Mouse (Mus musculus) adrenal gland, postnatal 10 days (tissue): ENCODE results near the gene Gpc6. TPM values are rescaled to one million over a fixed set of nuclear protein-coding genes. Genes with fewer than 3 reads are reported as not detected.

Source experiments
- DNase-seq: peaks from one replicate; pipeline ENCODE4 v3.0.0; 2021; ENCODE audit warnings: mixed read lengths
- total RNA-seq, 2 experiments: library from RNA; stranded (reverse); gene quantifications; 2 replicates each; pipeline ENCODE4 v1.2.3; 2021

The Gpc6 gene
- total RNA-seq, 2 experiments from 2014 or later = 18.9 to 19.9 TPM

DNA sequence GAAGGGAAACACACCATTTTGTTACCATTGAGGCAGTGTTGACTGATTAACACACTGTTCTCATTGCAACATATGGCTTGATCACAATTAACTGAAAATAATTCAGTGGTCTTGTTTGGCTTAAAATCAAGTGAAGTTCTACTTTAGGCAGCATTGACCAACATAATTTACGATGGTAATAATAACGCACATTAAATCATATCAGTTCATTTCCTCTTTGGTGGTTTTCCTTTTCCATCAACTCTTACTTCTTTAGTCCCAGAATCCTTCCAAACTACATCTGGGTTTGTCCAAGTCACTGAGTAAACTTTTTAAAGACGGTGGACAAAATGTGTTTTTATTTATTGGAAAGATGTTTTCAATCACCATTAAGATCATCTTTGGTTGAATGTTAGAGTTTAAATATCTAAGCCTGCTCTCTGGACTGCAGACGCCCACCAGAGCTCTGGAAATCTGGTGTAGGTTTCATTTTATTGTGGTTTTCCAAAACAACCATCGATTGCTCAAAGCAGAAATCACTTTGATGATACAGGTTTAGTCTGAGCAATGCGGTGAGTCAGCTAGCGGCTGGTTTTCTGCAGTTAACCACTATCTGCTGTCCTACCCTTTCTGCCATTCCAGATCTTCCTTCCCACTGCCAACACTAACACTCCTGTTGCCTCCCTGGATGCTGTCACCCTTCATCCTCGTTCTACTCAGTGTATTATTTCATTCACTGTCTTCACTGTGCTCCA lies 314.7 kb downstream of the Gpc6 start:
- DNase-seq = no peak

DNA sequence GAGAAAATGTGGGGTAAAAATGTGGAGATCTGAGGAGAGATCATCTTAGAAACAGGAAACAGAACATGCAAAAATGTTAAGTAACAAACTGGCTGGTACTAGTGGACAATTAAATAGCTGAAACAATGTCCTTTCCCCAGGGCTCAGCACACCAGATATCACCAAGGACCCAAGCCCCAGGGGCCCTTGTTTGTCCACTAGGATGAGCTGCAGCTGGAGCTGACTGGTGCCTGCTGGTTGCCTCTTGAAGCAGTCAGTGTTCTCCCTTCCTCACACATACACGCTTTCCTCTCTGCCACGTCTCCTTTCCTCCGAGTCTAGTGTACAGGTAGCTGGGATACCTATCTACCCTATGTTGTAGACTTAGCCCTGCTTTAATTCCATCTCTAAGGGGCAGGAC lies 320.5 kb downstream of the Gpc6 start:
- DNase-seq = no peak

DNA sequence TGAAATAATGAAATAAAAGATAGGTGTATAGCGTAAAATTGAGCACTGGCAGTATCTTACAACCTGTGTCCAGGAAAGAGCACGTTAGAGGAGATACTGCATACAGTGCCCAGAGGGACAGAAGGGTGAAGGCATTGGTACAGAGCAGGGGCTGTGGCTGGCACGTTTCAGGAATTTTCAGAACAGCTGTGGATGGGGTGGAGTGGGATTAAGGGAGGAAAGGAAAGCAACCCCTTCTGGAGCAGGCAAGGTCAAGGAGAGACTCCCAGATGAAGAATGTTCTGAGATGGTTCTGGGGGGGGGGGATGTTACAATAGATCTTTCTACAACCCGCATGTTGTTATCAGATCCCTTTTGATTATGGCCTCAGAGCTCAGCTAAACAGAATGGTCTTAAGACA lies 331.1 kb downstream of the Gpc6 start:
- DNase-seq = no peak

DNA sequence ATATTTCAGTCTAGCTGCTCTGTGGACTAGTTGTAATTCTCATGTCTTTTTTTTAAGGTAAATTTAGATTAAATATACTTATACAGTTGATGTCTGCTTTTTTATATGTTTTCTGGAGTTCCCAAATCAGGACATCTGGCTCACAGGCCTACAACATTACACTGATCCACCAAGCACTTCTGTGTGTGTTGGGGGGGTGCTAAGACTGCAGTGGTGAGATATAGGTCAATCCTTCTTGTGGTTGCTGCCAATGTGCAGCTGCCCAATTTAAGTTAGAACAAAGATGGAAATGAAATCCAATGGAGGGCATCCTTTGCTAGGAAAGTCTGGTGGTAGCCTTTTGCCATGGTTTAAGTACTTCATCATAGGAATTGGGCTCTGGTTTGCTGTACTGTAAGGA lies 340.5 kb downstream of the Gpc6 start:
- no peak for DNase-seq

DNA sequence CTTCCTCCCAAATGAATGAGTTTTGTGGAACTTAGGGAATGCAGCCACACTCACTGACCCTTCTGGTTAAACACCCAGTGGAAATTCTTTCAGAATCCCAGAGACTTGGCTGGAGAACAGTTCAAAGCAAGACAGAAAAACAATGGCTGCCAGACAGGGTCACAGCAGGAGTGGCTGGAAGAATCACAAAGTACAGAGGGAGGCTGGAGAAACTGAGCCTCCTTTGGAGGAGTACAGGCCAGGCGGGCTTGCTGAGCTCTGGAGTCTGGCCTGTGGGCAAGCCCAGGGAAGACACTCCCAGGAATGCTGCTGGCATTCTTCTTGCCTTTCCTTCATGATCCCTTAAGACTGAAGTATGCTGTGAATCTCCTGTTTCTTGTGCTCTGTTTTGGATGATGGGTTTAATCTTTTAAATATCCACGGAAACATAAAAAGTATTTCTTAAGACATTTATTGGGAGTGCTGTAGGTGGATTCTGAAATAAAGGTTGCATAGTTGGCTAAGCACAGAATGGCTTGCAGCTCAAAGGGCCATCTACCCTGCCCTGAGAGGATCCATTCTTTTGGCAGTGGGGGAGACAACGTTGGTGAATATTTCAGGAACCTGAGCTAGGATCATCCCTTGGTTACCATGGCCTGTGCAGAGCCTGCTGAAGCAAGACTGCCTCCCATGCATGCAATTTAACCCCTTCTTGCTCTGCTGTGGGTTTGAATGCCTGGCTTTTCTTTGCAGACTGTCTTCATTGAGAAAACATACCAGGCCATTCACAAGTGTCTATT lies 342.9 kb downstream of the Gpc6 start:
- peak; percentile 3 for DNase-seq

DNA sequence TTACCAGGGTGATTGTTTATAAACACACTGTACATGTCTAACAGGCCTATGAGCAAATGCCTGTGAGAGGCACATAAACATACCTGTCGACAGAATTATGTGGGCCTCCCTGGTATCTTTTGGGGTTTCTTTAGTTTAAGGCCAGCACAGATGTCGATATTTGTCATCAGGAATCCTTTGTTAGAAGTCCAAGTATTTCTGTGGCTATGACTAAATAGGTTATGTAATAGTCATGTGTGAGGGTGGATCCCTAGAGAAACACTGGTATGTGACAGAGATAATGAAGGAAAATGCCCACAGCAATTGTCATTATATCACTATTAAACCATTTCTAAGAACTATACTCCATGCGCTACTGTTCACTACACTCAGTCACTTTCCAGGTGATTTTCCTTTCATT lies 358.5 kb downstream of the Gpc6 start:
- DNase-seq = no peak

DNA sequence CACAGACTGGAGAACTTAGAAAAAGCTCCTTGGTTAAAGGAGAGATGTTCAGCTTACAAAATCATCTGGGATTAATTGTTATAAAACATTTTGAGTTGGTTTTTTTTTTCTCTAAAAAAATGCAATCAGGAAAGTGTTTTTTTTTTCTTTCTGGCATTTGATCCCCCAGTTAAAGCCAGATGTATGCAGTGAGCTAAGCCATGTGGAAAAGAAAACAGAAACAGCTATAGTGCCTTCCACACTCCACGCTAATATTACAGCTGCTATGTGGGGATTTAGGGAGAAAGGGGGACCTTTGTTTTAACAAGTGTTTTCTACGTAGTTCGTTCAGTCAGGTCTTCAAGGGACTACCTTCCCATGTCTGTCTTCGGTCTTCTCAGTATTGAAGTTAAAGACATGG lies 368.6 kb downstream of the Gpc6 start:
- DNase-seq = no peak

DNA sequence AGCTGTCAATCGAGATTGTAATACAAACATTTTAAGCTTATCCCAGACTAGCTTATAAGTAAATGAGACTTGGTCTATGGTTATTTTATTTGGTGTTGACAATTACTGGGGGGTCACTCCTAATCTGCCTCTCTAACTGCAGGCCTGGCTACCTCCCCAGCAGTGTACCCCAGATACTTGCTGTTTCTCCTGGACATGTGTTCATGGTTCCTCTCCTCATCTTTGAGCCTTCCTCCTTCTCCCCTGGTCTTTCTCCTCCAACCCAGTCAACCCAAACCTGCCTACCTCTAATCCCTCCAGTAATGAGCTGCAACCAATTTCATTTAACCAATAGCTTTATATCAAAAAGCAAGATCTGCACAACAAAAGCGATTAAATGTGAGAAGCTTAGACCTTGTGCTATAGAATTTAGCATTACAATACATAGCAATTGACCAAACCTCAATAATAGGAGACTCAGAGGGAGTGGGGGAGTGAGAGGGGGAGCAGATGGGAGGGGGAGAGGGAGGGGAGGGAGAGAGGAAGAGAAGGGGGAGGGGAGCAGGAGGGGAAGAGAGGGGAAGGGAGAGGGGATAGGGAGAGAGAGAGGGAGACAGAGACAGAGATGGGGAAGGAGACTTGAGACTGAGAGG lies 371.2 kb downstream of the Gpc6 start:
- no peak for DNase-seq

DNA sequence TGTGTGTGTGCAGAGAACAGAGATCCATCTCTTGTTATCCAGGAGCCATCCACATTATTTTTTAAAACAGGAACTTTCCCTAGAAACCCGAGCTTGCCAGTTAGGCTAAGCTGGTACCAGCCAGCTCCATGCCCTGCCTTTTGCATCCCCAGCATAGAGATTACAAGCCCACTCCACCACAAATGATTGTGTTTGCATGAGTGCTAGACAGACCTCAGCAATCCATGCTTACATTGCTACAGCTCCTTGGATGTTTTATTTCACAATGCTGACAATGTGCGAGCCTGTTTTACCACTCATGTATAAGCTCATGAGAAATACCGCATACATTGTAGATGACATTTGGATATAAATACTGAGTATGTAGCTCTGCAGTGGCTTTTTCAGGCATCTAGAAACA lies 375.9 kb downstream of the Gpc6 start:
- no peak for DNase-seq

DNA sequence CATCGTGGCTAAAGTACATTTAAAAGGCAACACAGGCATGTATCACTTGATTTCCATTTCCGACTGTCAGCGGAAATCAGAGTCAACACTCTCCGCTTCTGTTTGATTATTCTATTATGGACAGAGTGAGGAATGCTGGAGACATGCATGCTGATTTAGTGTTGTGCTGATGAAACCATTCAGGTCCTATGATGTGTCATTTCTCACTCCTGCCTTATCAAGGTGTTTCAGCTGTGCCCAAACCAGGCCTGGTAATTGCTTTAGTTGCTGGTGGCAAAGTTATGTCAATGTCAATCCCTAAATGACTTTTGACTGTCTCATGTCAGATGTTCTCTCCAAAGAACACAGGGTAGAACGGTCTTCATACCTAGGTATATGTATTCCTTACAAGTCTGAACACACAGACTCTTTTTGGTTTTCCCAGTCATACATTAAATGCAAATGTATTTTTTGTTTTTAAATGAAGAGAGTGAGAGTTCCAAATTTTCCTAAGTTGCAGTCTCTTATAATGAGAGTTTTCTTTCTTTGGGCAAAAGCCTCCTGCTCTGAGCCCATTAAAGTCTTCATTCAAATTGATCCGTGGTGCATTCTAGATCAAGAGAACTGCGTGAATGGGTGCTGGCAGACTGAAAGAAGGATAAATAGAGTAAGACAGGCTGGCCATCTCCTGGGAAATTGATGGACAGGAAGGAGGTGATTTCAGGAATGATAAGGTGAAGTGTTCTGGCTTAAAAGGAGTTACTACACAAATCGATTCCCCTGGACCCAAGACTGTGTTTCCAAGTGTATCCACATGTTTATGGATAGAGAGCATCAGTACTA lies 379.0 kb downstream of the Gpc6 start:
- no peak for DNase-seq

DNA sequence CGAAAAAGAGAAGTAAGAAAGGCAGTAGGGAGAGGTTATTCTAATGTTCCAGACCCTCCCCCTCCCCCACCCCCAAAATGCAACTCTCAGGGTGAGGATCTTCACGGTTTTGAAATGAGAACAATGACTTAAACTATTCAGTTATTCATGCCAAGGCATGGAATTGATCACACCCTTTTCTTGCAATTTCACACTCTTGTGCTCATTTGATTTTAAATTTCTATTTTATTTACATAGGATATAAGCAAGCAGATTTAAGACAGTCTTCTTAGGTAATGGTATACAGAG lies 379.6 kb downstream of the Gpc6 start:
- DNase-seq = no peak

DNA sequence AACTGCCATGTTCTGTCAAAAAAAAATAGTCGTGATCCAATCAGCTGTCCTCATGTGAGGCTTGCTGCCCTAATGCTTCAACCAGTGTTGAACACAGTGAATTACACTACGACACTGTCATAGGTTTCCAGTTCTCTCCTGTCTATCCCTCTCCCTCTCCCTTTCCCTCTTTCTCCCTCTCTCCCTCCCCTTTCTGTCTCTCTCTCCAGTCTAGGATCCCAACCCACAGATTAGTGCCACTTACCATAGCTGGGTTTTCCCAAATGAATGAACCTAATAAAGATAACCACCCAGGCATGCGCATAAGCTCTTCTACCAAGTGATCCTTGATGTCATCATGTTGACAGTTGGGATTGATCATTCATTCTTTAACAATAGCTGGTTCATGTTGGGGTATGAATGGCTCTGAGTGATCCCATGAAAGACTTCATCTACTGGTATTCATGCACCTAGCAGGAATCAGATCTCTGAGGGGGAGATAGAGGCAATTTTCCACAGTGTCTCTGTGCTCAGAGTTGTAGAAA lies 384.9 kb downstream of the Gpc6 start:
- DNase-seq = no peak

DNA sequence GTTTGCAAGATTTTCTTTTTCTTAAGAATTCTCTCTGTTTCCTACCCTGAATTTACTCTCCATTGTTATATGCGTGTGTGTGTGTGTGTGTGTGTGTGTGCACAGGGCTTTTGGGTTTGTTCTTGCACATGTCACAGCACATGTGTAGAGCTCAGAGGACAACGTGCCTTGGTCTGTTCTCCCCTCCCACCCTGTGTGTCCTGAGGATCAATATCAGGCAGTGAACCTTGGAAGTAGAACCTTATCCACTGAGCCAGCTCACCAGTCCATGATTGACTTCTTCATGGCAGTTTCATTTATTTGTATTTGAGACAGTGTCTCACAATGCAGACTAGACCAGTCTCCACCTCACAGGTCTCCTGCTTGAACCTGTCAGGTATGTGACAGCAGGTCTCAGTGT lies 399.1 kb downstream of the Gpc6 start:
- no peak for DNase-seq

DNA sequence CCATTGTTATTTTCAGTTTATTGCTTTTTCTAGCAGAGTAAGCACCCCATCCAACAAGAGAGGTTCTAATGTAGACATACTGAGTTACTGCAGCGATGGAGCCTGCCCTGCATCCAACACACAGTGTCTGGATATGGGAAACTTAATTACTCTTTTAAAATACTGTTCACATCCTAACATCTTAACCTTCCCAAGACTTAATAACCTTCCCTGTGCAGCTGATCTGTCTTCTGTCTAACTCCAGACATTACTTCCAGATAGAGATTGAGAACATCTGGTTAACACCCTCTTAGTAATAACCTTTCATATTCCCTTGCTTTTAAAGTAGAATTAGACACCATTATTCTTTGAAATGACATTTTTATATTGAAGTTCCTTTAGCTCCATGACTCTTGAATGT lies 407.1 kb downstream of the Gpc6 start:
- DNase-seq = no peak

DNA sequence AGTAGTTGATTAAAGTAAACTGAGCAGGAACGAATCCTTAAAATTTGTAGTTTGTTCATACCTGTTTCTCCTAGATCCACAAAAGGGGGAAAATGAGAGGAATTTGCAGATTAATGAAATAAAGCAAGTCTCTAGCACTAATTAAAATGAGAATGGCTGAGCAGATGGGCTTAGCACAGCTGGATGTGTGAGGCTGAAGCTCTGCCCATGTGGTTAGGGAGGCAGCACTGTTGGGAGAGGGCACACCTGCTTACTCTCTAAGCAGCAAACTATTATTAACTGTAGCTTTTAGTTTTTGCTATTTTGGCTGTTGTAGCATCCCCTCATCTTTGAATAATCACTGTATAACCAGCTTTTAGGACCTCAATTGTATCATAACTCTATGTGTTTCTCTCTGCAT lies 412.2 kb downstream of the Gpc6 start:
- no peak for DNase-seq

DNA sequence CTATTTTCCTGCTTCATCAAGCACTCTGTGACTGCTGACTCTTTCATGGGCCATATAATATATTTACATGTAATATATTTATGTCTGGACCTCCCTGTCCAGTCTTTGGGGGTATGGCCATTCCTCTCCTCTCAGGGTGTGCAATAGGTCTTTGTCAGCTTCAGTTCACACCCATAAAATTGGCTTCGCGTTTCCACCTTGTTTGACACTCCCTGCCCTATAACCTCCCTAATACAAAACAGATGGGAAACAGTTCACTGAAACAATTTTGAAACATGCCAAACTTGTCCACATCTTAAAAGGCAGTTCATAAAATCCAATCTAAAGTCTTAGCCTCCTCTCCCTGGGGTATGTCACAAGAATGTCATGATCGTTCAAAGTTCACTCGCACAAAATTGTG lies 415.4 kb downstream of the Gpc6 start:
- no peak for DNase-seq

DNA sequence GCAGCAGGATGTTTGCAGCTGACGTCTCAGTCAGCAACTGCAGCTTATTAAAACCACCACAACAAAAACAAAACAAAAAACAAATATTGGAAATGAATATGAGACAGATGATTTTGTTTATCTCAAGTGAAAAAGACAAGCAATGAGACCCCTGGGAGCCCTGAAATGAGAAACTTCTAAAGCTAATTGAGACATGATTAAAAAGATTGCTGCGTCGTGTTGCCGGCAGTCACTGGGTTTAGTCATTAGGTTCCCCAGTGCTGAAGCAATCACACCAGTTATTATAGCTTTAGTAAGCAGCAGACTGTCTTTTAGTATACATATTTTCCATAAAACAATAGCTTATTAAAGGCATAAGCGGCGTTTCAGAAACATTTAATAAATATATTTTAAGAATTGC lies 419.4 kb downstream of the Gpc6 start:
- DNase-seq = no peak

DNA sequence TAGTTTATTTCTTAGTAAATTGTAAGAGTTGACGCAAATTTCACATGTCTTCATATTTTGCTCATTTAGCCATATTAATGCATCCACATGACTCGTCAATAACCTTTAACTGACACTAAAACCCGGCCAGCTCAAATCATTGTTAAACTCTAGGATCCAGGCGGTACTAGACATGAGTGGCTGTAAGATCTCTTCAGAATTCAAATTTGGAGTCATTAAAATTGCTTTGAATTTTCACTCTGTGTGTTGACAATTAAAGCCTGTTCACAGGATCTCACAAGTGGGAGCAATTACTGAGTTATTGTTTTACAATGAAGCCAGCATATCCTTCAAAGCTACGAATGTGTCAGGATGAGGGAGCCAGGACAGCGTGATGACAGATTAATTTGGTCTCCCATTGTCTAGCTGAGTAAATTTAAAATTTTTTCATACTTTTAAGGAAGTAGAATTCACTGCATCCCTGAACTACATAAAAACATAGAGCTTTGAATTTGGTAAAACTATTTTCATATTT lies 421.3 kb downstream of the Gpc6 start:
- no peak for DNase-seq

DNA sequence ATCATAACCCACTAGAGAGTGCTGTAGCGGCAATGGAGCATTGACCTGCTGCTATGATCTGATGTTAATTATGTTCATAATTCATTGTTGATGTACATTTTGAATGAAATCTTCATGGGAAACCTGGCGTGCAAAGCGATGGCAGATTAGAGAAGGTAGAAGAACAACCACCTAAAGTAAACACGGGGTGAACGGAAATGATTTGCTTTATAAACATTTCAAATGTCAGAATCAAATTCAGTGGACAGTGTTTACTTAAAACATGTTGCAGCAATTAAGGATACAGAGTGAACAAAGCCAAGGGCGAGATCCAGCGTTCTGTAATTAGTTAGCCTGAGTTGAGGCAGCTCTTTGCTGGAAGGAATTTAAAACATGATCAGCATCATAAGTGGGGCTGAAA lies 426.2 kb downstream of the Gpc6 start:
- DNase-seq = no peak

DNA sequence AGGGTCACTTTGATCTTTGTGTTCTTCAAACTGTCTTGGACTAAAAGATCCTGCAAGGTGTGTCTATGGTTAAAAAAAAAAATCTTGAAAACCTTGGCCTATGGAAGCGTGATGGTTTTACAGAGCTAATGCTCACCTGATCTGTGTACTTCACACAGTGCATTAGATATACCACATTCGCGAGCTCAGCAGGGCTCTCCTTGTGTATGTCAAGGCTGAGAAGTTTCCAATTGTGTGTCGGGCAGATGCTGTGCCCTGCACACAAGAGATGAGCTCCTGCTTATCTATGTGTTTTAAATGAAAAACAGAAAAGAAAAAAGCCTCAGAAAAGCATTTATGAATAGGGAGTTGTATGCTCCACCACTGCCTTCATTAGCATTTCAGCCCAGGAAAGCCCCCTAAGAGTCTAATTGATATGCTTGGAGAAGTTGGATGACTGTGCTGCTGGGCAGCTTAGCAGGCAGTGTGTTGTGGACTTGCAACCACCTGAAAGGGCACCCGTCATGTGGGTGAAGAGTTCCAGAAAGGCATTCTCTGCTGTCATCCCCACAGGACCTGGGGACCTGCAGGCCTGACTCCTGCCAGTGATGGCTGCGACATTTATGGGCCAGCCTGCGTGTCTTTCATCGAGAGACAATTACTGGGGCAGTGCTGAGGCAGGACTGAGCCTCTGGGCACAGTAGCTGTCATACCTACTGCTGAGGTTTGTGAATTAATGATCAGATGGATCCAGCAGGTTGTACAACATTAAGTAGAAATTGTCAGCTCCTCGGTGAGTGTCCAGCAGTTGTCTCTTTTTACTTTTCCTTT lies 436.2 kb downstream of the Gpc6 start:
- DNase-seq = no peak

DNA sequence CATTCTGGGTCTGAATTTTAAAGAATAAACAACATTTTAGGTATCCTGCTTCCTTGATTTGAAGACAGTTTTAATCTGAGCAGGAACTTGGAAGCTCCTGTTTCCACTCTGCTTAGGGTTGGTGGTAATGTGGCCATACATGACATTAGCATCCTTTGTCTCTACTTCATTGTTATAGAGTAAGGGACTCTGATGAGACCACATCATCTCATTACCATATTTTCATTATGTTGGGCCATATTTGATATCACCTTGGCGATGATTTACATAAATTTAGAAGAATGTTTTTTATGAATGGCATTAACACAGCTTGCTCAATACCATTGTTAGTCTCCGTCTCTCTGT lies 436.8 kb downstream of the Gpc6 start:
- no peak for DNase-seq
